ENCODE assay signal across 8 mouse cellular contexts in genomic region chr13:67399183-67399903, GRCm38 (mm10). TPM values are rescaled to one million over a fixed set of nuclear protein-coding genes. Genes with fewer than 3 reads are reported as not detected.
DNase-seq lines count a peak whose midpoint lies in the region; ATAC-seq and TF ChIP-seq lines count a peak whose summit lies in the region.
"Not testable (repeated sequence)": the region's sequence is repeated elsewhere in the genome, so short reads cannot be mapped to it uniquely, and the experiment has no call there.

Gene Zfp429, minus strand, starts transcription at chr13:67399819.

- peak within 1 kb of the TSS; percentile 41 for H3K9ac ChIP-seq in hindbrain, embryonic 11.5 days (ENCODE audit: low read depth, low read length)
- H3K9ac ChIP-seq in lung, embryonic 16.5 days (ENCODE audit: low read length) = peak within 1 kb of the TSS; percentile 80

- not testable (repeated sequence) for H3K4me1 ChIP-seq in hindbrain, embryonic 11.5 days (replicated peaks; ENCODE audit: control insufficient read depth, insufficient read depth, low read length); lung, embryonic 16.5 days (replicated peaks; ENCODE audit: control insufficient read depth, insufficient read depth, low read length); thymus, adult 2 months (replicated peaks; ENCODE audit: control insufficient read depth, insufficient read depth, low read length)

- DNase-seq in NIH3T3 (ENCODE audit: low read depth) = peak; percentile 74
- DNase-seq in cerebellum, postnatal 10 days = peak; percentile 78 to 82
- peak; percentile 21 to 66 for DNase-seq in frontal cortex, postnatal 10 days (ENCODE audit: low spot score in 2 of 2)
- DNase-seq in hindbrain, embryonic 11.5 days (ENCODE audit: low spot score) = peak; percentile 75
- DNase-seq in layer of hippocampus, adult 9-11 months = peak; percentile 61
- peak; percentile 51 for DNase-seq in ovary, adult 18-20 months (ENCODE audit: low spot score)
- peak; percentile 75 for DNase-seq in thymus, adult 2 months

- not testable (repeated sequence) for H3K9me3 ChIP-seq in hindbrain, embryonic 11.5 days (ENCODE audit: control insufficient read depth, low read length); lung, embryonic 16.5 days (ENCODE audit: control insufficient read depth, low read length)

- not testable (repeated sequence) for H3K36me3 ChIP-seq in hindbrain, embryonic 11.5 days (ENCODE audit: control insufficient read depth, insufficient read depth, low read length); lung, embryonic 16.5 days (ENCODE audit: control insufficient read depth, insufficient read depth, low read length); thymus, adult 2 months (ENCODE audit: control insufficient read depth, insufficient read depth, low read length)

- 3% methylated on average over 14 of the region's 16 CpGs for WGBS in hindbrain, embryonic 11.5 days
- 3% methylated on average over 13 of the region's 16 CpGs for WGBS in lung, embryonic 16.5 days
- WGBS in thymus, adult 2 months = 4% methylated on average over 16 of the region's 16 CpGs

- not testable (repeated sequence) for H3K27ac ChIP-seq in hindbrain, embryonic 11.5 days (ENCODE audit: low read depth, low read length); thymus, adult 2 months (ENCODE audit: control insufficient read depth, insufficient read depth, low read length)
- H3K27ac ChIP-seq in lung, embryonic 16.5 days (ENCODE audit: low read length) = peak within 1 kb of the TSS; percentile 55; the same call in 1 of the 2 replicates

- H3K27me3 ChIP-seq in hindbrain, embryonic 11.5 days (ENCODE audit: control insufficient read depth, insufficient read depth, low read length); lung, embryonic 16.5 days (ENCODE audit: control insufficient read depth, insufficient read depth, low read depth, low read length); thymus, adult 2 months (ENCODE audit: control insufficient read depth, insufficient read depth, low read length): not testable (repeated sequence)

- TF ChIP-seq POLR2A in thymus, adult 2 months (IDR thresholded peaks at IDR 0.05; ENCODE audit: control insufficient read depth, extremely low read depth, insufficient read depth, low read length, poor library complexity) = not testable (repeated sequence)

- peak within 1 kb of the TSS; percentile 49 for H3K4me3 ChIP-seq in hindbrain, embryonic 11.5 days (ENCODE audit: low read depth, low read length)
- peak within 1 kb of the TSS; percentile 77 for H3K4me3 ChIP-seq in lung, embryonic 16.5 days (ENCODE audit: low read length)
- peak within 1 kb of the TSS; percentile 54 for H3K4me3 ChIP-seq in thymus, adult 2 months (ENCODE audit: control insufficient read depth, insufficient read depth, low read length)

- peak within 1 kb of the TSS; percentile 54 for H3K4me2 ChIP-seq in hindbrain, embryonic 11.5 days (replicated peaks; ENCODE audit: low read depth, low read length)
- peak within 1 kb of the TSS; percentile 60 for H3K4me2 ChIP-seq in lung, embryonic 16.5 days (ENCODE audit: low read depth, low read length)

- peak; percentile 96 for ATAC-seq in hindbrain, embryonic 11.5 days (ENCODE audit: low FRiP score)
- peak; percentile 96 for ATAC-seq in lung, embryonic 16.5 days (ENCODE audit: low read depth)

- not testable (repeated sequence) for TF ChIP-seq CTCF in thymus, adult 2 months (IDR thresholded peaks at IDR 0.05; ENCODE audit: borderline replicate concordance, control insufficient read depth, extremely low read depth, insufficient read depth, low read length, poor library complexity)

RNA-seq across cellular contexts. Expression of gene Zfp429, which starts in this region (rescaled TPM):
- 3.2 and 4.3 TPM in 2 replicates for polyA plus RNA-seq in hindbrain, embryonic 11.5 days (2014; fragmentation: Nextera tagmentation; extraction: Ambion mirVana)
- 8.5 and 8.7 TPM in 2 replicates for polyA plus RNA-seq in lung, embryonic 16.5 days (2015; fragmentation: Nextera tagmentation; extraction: Ambion mirVana)
- 1.6 and 5.0 TPM in 2 replicates for polyA plus RNA-seq in thymus, adult 2 months (2012; rRNA removed)
